Mouse (Mus musculus): ENCODE data around the gene Atrnl1. TPM values are rescaled to one million over a fixed set of nuclear protein-coding genes. Genes with fewer than 3 reads are reported as not detected.
"Not testable (repeated sequence)": the region's sequence is repeated elsewhere in the genome, so short reads cannot be mapped to it uniquely, and the experiment has no call there.

Gene Atrnl1
- total RNA-seq, 4 experiments from 2014 or later = 27.7 to 33.6 (median 30.5) TPM

GRCm38 (mm10) chr19:58043550-58043949, 432.7 kb downstream of the Atrnl1 start:
- no peak for DNase-seq

GRCm38 (mm10) chr19:58044816-58045215, 434.0 kb downstream of the Atrnl1 start:
- DNase-seq = no peak

- DNase-seq = no peak
Observed at GRCm38 (mm10) chr19:58046656-58047055, 435.8 kb downstream of the Atrnl1 start.

- not testable (repeated sequence) for DNase-seq
Observed at GRCm38 (mm10) chr19:58050410-58050809, 439.6 kb downstream of the Atrnl1 start.

- no peak for DNase-seq
Observed at GRCm38 (mm10) chr19:58050986-58051385, 440.2 kb downstream of the Atrnl1 start.

GRCm38 (mm10) chr19:58051905-58052304, 441.1 kb downstream of the Atrnl1 start:
- no peak for DNase-seq

- no peak for DNase-seq
Observed at GRCm38 (mm10) chr19:58052444-58053135, 441.8 kb downstream of the Atrnl1 start.

GRCm38 (mm10) chr19:58059719-58060118, 448.9 kb downstream of the Atrnl1 start:
- DNase-seq = no peak

GRCm38 (mm10) chr19:58060199-58060853, 449.5 kb downstream of the Atrnl1 start:
- DNase-seq = no peak

- no peak for DNase-seq
Observed at GRCm38 (mm10) chr19:58060854-58061358, 450.1 kb downstream of the Atrnl1 start.

GRCm38 (mm10) chr19:58061933-58062332, 451.1 kb downstream of the Atrnl1 start:
- DNase-seq = no peak

- no peak for DNase-seq
Observed at GRCm38 (mm10) chr19:58063541-58063940, 452.7 kb downstream of the Atrnl1 start.

GRCm38 (mm10) chr19:58064116-58065000, 453.5 kb downstream of the Atrnl1 start:
- no peak for DNase-seq

- DNase-seq = no peak
Observed at GRCm38 (mm10) chr19:58065001-58065314, 454.1 kb downstream of the Atrnl1 start.

GRCm38 (mm10) chr19:58065514-58065913, 454.7 kb downstream of the Atrnl1 start:
- no peak for DNase-seq

- no peak for DNase-seq
Observed at GRCm38 (mm10) chr19:58068114-58068513, 457.3 kb downstream of the Atrnl1 start.

- no peak for DNase-seq
Observed at GRCm38 (mm10) chr19:58068958-58069357, 458.1 kb downstream of the Atrnl1 start.

- no peak for DNase-seq
Observed at GRCm38 (mm10) chr19:58072404-58072803, 461.6 kb downstream of the Atrnl1 start.

- DNase-seq = no peak
Observed at GRCm38 (mm10) chr19:58072846-58073245, 462.0 kb downstream of the Atrnl1 start.

- DNase-seq = no peak
Observed at GRCm38 (mm10) chr19:58075252-58075651, 464.4 kb downstream of the Atrnl1 start.

- no peak for DNase-seq
Observed at GRCm38 (mm10) chr19:58076961-58077371, 466.1 kb downstream of the Atrnl1 start.

GRCm38 (mm10) chr19:58077529-58078070, 466.8 kb downstream of the Atrnl1 start:
- no peak for DNase-seq

GRCm38 (mm10) chr19:58080168-58080567, 469.3 kb downstream of the Atrnl1 start:
- DNase-seq = no peak

Measured in adrenal gland, adult 8-10 months (tissue).